Mouse (Mus musculus): Measurements from ENCODE around the gene Foxj3.

DNA sequence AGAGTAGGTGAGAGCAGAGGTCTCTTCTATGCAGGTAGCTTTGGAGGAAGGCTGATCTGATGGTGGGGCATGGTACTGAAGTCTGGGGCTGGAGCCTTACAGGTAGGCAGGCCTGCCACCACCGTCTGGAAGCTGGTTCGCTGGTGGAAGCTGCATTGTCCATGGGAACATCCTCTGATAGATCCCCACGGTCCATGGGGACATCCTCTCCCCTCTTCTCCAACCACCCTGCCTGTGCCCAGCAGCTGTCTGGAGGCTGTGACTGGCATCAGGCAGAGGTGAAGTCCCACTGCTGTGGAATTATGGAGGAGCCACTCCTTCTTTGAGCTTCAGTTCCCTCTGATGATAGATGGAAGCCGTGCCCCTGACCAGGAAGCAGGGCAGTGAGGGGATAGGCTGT lies 131.8 kb downstream of the Foxj3 start:
- no peak for TF ChIP-seq CTCF (IDR thresholded peaks at IDR 0.05; ENCODE audit: extremely low read depth, insufficient read length, insufficient replicate concordance, low read depth, low read length)
- TF ChIP-seq POLR2A (IDR thresholded peaks at IDR 0.05; ENCODE audit: low read depth, low read length) = no peak

Measured in small intestine, adult 2 months (tissue).